Mouse (Mus musculus): ENCODE results near the gene Lemd1. TPM values are rescaled to one million over a fixed set of nuclear protein-coding genes. Genes with fewer than 3 reads are reported as not detected.

The Lemd1 gene
- total and polyA plus RNA-seq, 3 experiments, result not detected

- H3K36me3 ChIP-seq (replicated peaks in 1 of 2; ENCODE audit: control insufficient read depth in 1 of 2, insufficient read depth in 1 of 2, low read length in 1 of 2), result no peaks in the 10 kb centered on the region
- peak; percentile 50 for DNase-seq (ENCODE audit: extremely low read depth)
- no peaks in the 10 kb centered on the region for H3K79me2 ChIP-seq (replicated peaks; ENCODE audit: control insufficient read depth, extremely low read depth, insufficient read depth, poor library complexity, severe bottlenecking)
- H3K27me3 ChIP-seq (replicated peaks), result peaks cover 87% of the 10 kb centered on the region
- no peak overlapping the region for H3K4me2 ChIP-seq (ENCODE audit: insufficient read depth, low read depth, poor library complexity, severe bottlenecking)
- H3K9ac ChIP-seq (ENCODE audit: insufficient read depth, low read depth), result no peak overlapping the region
- peaks cover 0 to 2% of the 10 kb centered on the region in 2 experiments; a peak in 2 of 4 replicates for H3K4me1 ChIP-seq (ENCODE audit: control insufficient read depth in 1 of 2, insufficient read depth in 2 of 2)
- H3K27ac ChIP-seq (ENCODE audit: insufficient read depth, low read depth), result no peak overlapping the region
- in situ Hi-C loops (cut with MboI; ENCODE audit: low pct_ligation_motif_present, low pct_unique_long_range_greater_than_20kb, low sequenced_read_pairs), result loop anchor here (10.0 kb wide), 1 partner anchor 46 kb away; no protein-coding TSS in a partner anchor
- no peaks in the 10 kb centered on the region for H3K9me3 ChIP-seq (replicated peaks; ENCODE audit: low read length)
- H3K4me3 ChIP-seq (replicated peaks in 1 of 3; ENCODE audit: low read depth in 2 of 3, low read length in 2 of 3, poor library complexity in 1 of 3), result no peak overlapping the region
- dilution Hi-C loops (cut with MboI; ENCODE audit: extremely low pct_ligation_motif_present, extremely low pct_unique_long_range_greater_than_20kb, low sequenced_read_pairs), result no loop called here
- TF ChIP-seq ZKSCAN1 (IDR thresholded peaks at IDR 0.05; ENCODE audit: borderline replicate concordance, low read depth, low read length), result no peak
- peak; percentile 62 for TF ChIP-seq RAD21 (IDR thresholded peaks at IDR 0.05; ENCODE audit: low read depth, low read length)
- no peak for TF ChIP-seq ZNF384 (IDR thresholded peaks at IDR 0.05; ENCODE audit: low read depth, low read length)
- TF ChIP-seq GABPA (IDR thresholded peaks at IDR 0.05; ENCODE audit: insufficient replicate concordance, low read depth, low read length), result no peak
- no peak for TF ChIP-seq UBTF (IDR thresholded peaks at IDR 0.05; ENCODE audit: low read depth, low read length)
- TF ChIP-seq IRF4 (IDR thresholded peaks at IDR 0.05; ENCODE audit: low read depth, low read length), result no peak
- TF ChIP-seq JUN (IDR thresholded peaks at IDR 0.05; ENCODE audit: insufficient read depth, low read depth, low read length), result no peak
- peak; percentile 71 for TF ChIP-seq CTCF (conservative IDR thresholded peaks at IDR 0.05 in 1 of 2, IDR thresholded peaks at IDR 0.05 in 1 of 2; ENCODE audit: low read depth in 2 of 2, low read length in 2 of 2)
- TF ChIP-seq POLR2A (IDR thresholded peaks at IDR 0.05; ENCODE audit: low read depth, low read length), result no peak
- peak; percentile 63 for TF ChIP-seq SMC3 (IDR thresholded peaks at IDR 0.05; ENCODE audit: low read depth, low read length)
- no peak for TF ChIP-seq RCOR1 (conservative IDR thresholded peaks at IDR 0.05; ENCODE audit: low read depth, low read length)
- no peak for TF ChIP-seq ELF1 (IDR thresholded peaks at IDR 0.05; ENCODE audit: low read depth, low read length)
Measured at GRCm38 (mm10) chr1:132210922-132211321, 19.7 kb downstream of the Lemd1 start.

GRCm38 (mm10) chr1:132211672-132212071 lies 20.4 kb downstream of the Lemd1 start:
- in situ Hi-C loops (cut with MboI; ENCODE audit: low pct_ligation_motif_present, low pct_unique_long_range_greater_than_20kb, low sequenced_read_pairs) (loop anchor here (10.0 kb wide), 1 partner anchor 47 kb away; no protein-coding TSS in a partner anchor), dilution Hi-C loops (cut with MboI; ENCODE audit: extremely low pct_ligation_motif_present, extremely low pct_unique_long_range_greater_than_20kb, low sequenced_read_pairs) (no loop called here)
- Histone ChIP-seq H3K27me3 (replicated peaks) (peaks cover 86% of the 10 kb centered on the region), H3K9me3 (replicated peaks; ENCODE audit: low read length) (no peaks in the 10 kb centered on the region), H3K36me3 (replicated peaks in 1 of 2; ENCODE audit: control insufficient read depth in 1 of 2, insufficient read depth in 1 of 2, low read length in 1 of 2) (no peaks in the 10 kb centered on the region), H3K4me1 (ENCODE audit: control insufficient read depth in 1 of 2, insufficient read depth in 2 of 2) (peaks cover 0 to 9% of the 10 kb centered on the region in 2 experiments; a peak in 2 of 4 replicates), H3K9ac (ENCODE audit: insufficient read depth, low read depth) (no peak overlapping the region), H3K79me2 (replicated peaks; ENCODE audit: control insufficient read depth, extremely low read depth, insufficient read depth, poor library complexity, severe bottlenecking) (no peaks in the 10 kb centered on the region), H3K4me3 (replicated peaks in 1 of 3; ENCODE audit: low read depth in 2 of 3, low read length in 2 of 3, poor library complexity in 1 of 3) (no peak overlapping the region), H3K27ac (ENCODE audit: insufficient read depth, low read depth) (no peak overlapping the region), H3K4me2 (ENCODE audit: insufficient read depth, low read depth, poor library complexity, severe bottlenecking) (no peak overlapping the region)
- no peak for DNase-seq (ENCODE audit: extremely low read depth)
- TF ChIP-seq TBP (conservative IDR thresholded peaks at IDR 0.05; ENCODE audit: low read depth, low read length), result no peak
- no peak for TF ChIP-seq CHD1 (IDR thresholded peaks at IDR 0.05; ENCODE audit: low read depth, low read length)
- TF ChIP-seq ELF1 (IDR thresholded peaks at IDR 0.05; ENCODE audit: low read depth, low read length), result no peak
- TF ChIP-seq MAFK (IDR thresholded peaks at IDR 0.05; ENCODE audit: insufficient replicate concordance, low read length), result no peak
- no peak for TF ChIP-seq HCFC1 (IDR thresholded peaks at IDR 0.05; ENCODE audit: low read depth, low read length)
- no peak for TF ChIP-seq ZC3H11A (IDR thresholded peaks at IDR 0.05; ENCODE audit: low read depth, low read length)
- no peak for TF ChIP-seq MAX (IDR thresholded peaks at IDR 0.05; ENCODE audit: low read length)
- no peak for TF ChIP-seq UBTF (IDR thresholded peaks at IDR 0.05; ENCODE audit: low read depth, low read length)
- TF ChIP-seq GABPA (IDR thresholded peaks at IDR 0.05; ENCODE audit: insufficient replicate concordance, low read depth, low read length), result no peak
- TF ChIP-seq RAD21 (IDR thresholded peaks at IDR 0.05; ENCODE audit: low read depth, low read length), result no peak
- no peak for TF ChIP-seq ZNF384 (IDR thresholded peaks at IDR 0.05; ENCODE audit: low read depth, low read length)
- TF ChIP-seq JUND (conservative IDR thresholded peaks at IDR 0.05; ENCODE audit: low read depth, low read length), result no peak
- TF ChIP-seq SMC3 (IDR thresholded peaks at IDR 0.05; ENCODE audit: low read depth, low read length), result no peak
- TF ChIP-seq KAT2A (IDR thresholded peaks at IDR 0.05; ENCODE audit: insufficient replicate concordance, low read length), result no peak
